8 mouse cellular contexts compared by ENCODE assay signal in genomic region chr2:64097937-64098617, GRCm38 (mm10). TPM values are rescaled to one million over a fixed set of nuclear protein-coding genes. Genes with fewer than 3 reads are reported as not detected.
A peak's percentile ranks its signal among the peaks of the same experiment; 100 is the strongest.
DNase-seq lines count a peak whose midpoint lies in the region; ATAC-seq and TF ChIP-seq lines count a peak whose summit lies in the region.

Gene Fign (minus strand): TSS chr2:64098038.

- H3K9me3 ChIP-seq in forebrain, embryonic 11.5 days (ENCODE audit: control insufficient read depth, low read length) = no peaks in the 10 kb centered on the region
- H3K9me3 ChIP-seq in heart, embryonic 13.5 days = no peaks in the 10 kb centered on the region
- no peaks in the 10 kb centered on the region for H3K9me3 ChIP-seq in kidney, postnatal 0 days (replicated peaks; ENCODE audit: low read length)
- H3K9me3 ChIP-seq in neural tube, embryonic 11.5 days (ENCODE audit: control insufficient read depth, low read length) = no peaks in the 10 kb centered on the region

- TF ChIP-seq CTCF in kidney, postnatal 0 days (IDR thresholded peaks at IDR 0.05; ENCODE audit: low read depth) = no peak
- TF ChIP-seq CTCF in liver, adult 2 months (IDR thresholded peaks at IDR 0.05; ENCODE audit: low read depth, low read length) = no peak

- peak; percentile 34 for DNase-seq in thymus, postnatal 4 days
- DNase-seq in thymus, postnatal 0 days (ENCODE audit: low spot score) = no peak
- peak; percentile 91 for DNase-seq in forebrain, embryonic 11.5 days (ENCODE audit: low spot score)
- peak; percentile 94 for DNase-seq in kidney, postnatal 0 days (ENCODE audit: low spot score)
- peak; percentile 96 for DNase-seq in liver, adult 2 months (ENCODE audit: extremely low read depth, low read depth, low spot score)
- DNase-seq in neural tube, embryonic 11.5 days (ENCODE audit: low spot score) = peak; percentile 89
- DNase-seq in testis, postnatal 14 days (ENCODE audit: low spot score) = peak; percentile 73

- 0% methylated on average over 57 of the region's 85 CpGs for WGBS in forebrain, embryonic 11.5 days
- 1% methylated on average over 73 of the region's 85 CpGs for WGBS in heart, embryonic 13.5 days
- WGBS in kidney, postnatal 0 days = under 1% methylated on average over 65 of the region's 85 CpGs
- 1% methylated on average over 77 of the region's 85 CpGs for WGBS in liver, adult 2 months
- WGBS in neural tube, embryonic 11.5 days = 0% methylated on average over 65 of the region's 85 CpGs

- H3K27ac ChIP-seq in forebrain, embryonic 11.5 days (ENCODE audit: low read depth, low read length) = peak within 1 kb of the TSS; percentile 99
- peak within 1 kb of the TSS; percentile 97 for H3K27ac ChIP-seq in heart, embryonic 13.5 days (replicated peaks)
- H3K27ac ChIP-seq in kidney, postnatal 0 days = peak within 1 kb of the TSS; percentile 96
- peak within 1 kb of the TSS; percentile 46 for H3K27ac ChIP-seq in liver, adult 2 months (replicated peaks; ENCODE audit: insufficient read depth, low read depth, low read length)
- H3K27ac ChIP-seq in neural tube, embryonic 11.5 days (ENCODE audit: low read depth, low read length) = peak within 1 kb of the TSS; percentile 100

- peak within 1 kb of the TSS; percentile 86 for H3K4me2 ChIP-seq in forebrain, embryonic 11.5 days (ENCODE audit: low read depth, low read length, severe bottlenecking)
- H3K4me2 ChIP-seq in heart, embryonic 13.5 days = peak within 1 kb of the TSS; percentile 83
- peak within 1 kb of the TSS; percentile 92 for H3K4me2 ChIP-seq in kidney, postnatal 0 days (ENCODE audit: low read length)
- peak within 1 kb of the TSS; percentile 75 for H3K4me2 ChIP-seq in neural tube, embryonic 11.5 days (ENCODE audit: low read depth)

- H3K4me3 ChIP-seq in forebrain, embryonic 11.5 days (ENCODE audit: low read depth, low read length) = peak within 1 kb of the TSS; percentile 75
- H3K4me3 ChIP-seq in heart, embryonic 13.5 days = peak within 1 kb of the TSS; percentile 73
- H3K4me3 ChIP-seq in kidney, postnatal 0 days (replicated peaks; ENCODE audit: low read depth, low read length) = peak within 1 kb of the TSS; percentile 72
- peak within 1 kb of the TSS; percentile 70 for H3K4me3 ChIP-seq in liver, adult 2 months (ENCODE audit: insufficient read depth, low read depth, low read length)
- peak within 1 kb of the TSS; percentile 76 for H3K4me3 ChIP-seq in neural tube, embryonic 11.5 days (ENCODE audit: low read depth, low read length)

- H3K27me3 ChIP-seq in forebrain, embryonic 11.5 days (ENCODE audit: control insufficient read depth, insufficient read depth, low read length) = no peaks in the 10 kb centered on the region
- H3K27me3 ChIP-seq in heart, embryonic 13.5 days (replicated peaks) = no peaks in the 10 kb centered on the region
- no peaks in the 10 kb centered on the region for H3K27me3 ChIP-seq in kidney, postnatal 0 days (ENCODE audit: insufficient read depth, low read length)
- H3K27me3 ChIP-seq in liver, adult 2 months (ENCODE audit: control insufficient read depth, insufficient read depth, low read length) = no peaks in the 10 kb centered on the region
- H3K27me3 ChIP-seq in neural tube, embryonic 11.5 days (ENCODE audit: control insufficient read depth, insufficient read depth, low read length) = no peaks in the 10 kb centered on the region

- peaks cover 7% of the 10 kb centered on the region for H3K4me1 ChIP-seq in forebrain, embryonic 11.5 days (replicated peaks; ENCODE audit: control insufficient read depth, insufficient read depth, low read length)
- H3K4me1 ChIP-seq in heart, embryonic 13.5 days = peaks cover 8% of the 10 kb centered on the region
- no peaks in the 10 kb centered on the region for H3K4me1 ChIP-seq in kidney, postnatal 0 days (replicated peaks; ENCODE audit: insufficient read depth, low read length)
- peaks cover 10% of the 10 kb centered on the region; the same call in 1 of the 2 replicates for H3K4me1 ChIP-seq in liver, adult 2 months (ENCODE audit: control insufficient read depth, insufficient read depth, low read length)
- peaks cover 7% of the 10 kb centered on the region; the same call in 1 of the 2 replicates for H3K4me1 ChIP-seq in neural tube, embryonic 11.5 days (ENCODE audit: control insufficient read depth, insufficient read depth, low read length)

- TF ChIP-seq POLR2A in liver, adult 2 months (IDR thresholded peaks at IDR 0.05; ENCODE audit: extremely low read depth, insufficient read depth, low read length) = peak; percentile 51; the same call in 1 of the 2 replicates

- H3K36me3 ChIP-seq in forebrain, embryonic 11.5 days (ENCODE audit: control insufficient read depth, insufficient read depth, low read length) = no peaks in the 10 kb centered on the region
- H3K36me3 ChIP-seq in heart, embryonic 13.5 days = no peaks in the 10 kb centered on the region
- no peaks in the 10 kb centered on the region for H3K36me3 ChIP-seq in kidney, postnatal 0 days (ENCODE audit: insufficient read depth, low read length)
- no peaks in the 10 kb centered on the region for H3K36me3 ChIP-seq in liver, adult 2 months (ENCODE audit: control insufficient read depth, insufficient read depth, low read length)
- no peaks in the 10 kb centered on the region for H3K36me3 ChIP-seq in neural tube, embryonic 11.5 days (ENCODE audit: control insufficient read depth, insufficient read depth, low read length)

- H3K79me2 ChIP-seq in liver, adult 2 months (ENCODE audit: control insufficient read depth, insufficient read depth, low read length) = 0 out of 2 replicates have a peak, but pooled peaks cover 1% of the 10 kb centered on the region

- peak within 1 kb of the TSS; percentile 95 for H3K9ac ChIP-seq in forebrain, embryonic 11.5 days (ENCODE audit: low read length)
- peak within 1 kb of the TSS; percentile 93 for H3K9ac ChIP-seq in heart, embryonic 13.5 days
- H3K9ac ChIP-seq in kidney, postnatal 0 days (ENCODE audit: low read depth, low read length) = peak within 1 kb of the TSS; percentile 91
- H3K9ac ChIP-seq in liver, adult 2 months (ENCODE audit: low read depth, low read length) = peak within 1 kb of the TSS; percentile 87
- H3K9ac ChIP-seq in neural tube, embryonic 11.5 days (ENCODE audit: low read length) = peak within 1 kb of the TSS; percentile 96

- ATAC-seq in forebrain, embryonic 11.5 days (replicated peaks; ENCODE audit: low FRiP score) = peak; percentile 85
- peak; percentile 78 for ATAC-seq in heart, embryonic 13.5 days (ENCODE audit: extremely low read depth, insufficient number of reproducible peaks, low FRiP score, low TSS enrichment)
- ATAC-seq in kidney, postnatal 0 days (replicated peaks; ENCODE audit: low FRiP score, low read depth) = peak; percentile 93
- peak; percentile 83 for ATAC-seq in neural tube, embryonic 11.5 days (ENCODE audit: insufficient read depth, low FRiP score, low TSS enrichment)

RNA-seq across cellular contexts. Expression of gene Fign, which starts in this region (rescaled TPM):
- 0.14 and 0.40 TPM in 2 replicates for polyA plus RNA-seq in thymus, postnatal 0 days (2015; fragmentation: Nextera tagmentation; extraction: Ambion mirVana)
- polyA plus RNA-seq in forebrain, embryonic 11.5 days (2014; fragmentation: Nextera tagmentation; extraction: Ambion mirVana) = 14.4 and 16.2 TPM in 2 replicates
- 8.3 and 9.5 TPM in 2 replicates for polyA plus RNA-seq in heart, embryonic 13.5 days (2015; fragmentation: Nextera tagmentation; extraction: Ambion mirVana)
- polyA plus RNA-seq in kidney, postnatal 0 days (2015; fragmentation: Nextera tagmentation; extraction: Ambion mirVana) = 6.1 and 6.7 TPM in 2 replicates
- total RNA-seq in liver, adult 2 months (2014; rRNA removed) = 2.1 and 3.5 TPM in 2 replicates
- polyA plus RNA-seq in liver, adult 2 months (2012; rRNA removed) = 1.9 and 3.0 TPM in 2 replicates
- polyA plus RNA-seq in neural tube, embryonic 11.5 days (2014; fragmentation: Nextera tagmentation; extraction: Ambion mirVana) = 17.5 and 18.1 TPM in 2 replicates

Comparison
In these comparisons a context has a peak if more than half of its experiments do, and no peak if none do; other contexts are left out.
1. H3K27ac ChIP-seq: peak in every context shown above with its lines; median percentile 100 in neural tube, embryonic 11.5 days; 99 in forebrain, embryonic 11.5 days; 97 in heart, embryonic 13.5 days; 96 in kidney, postnatal 0 days; 46 in liver, adult 2 months.